Mouse (Mus musculus): ENCODE data around the gene Nectin2. TPM values are rescaled to one million over a fixed set of nuclear protein-coding genes. Genes with fewer than 3 reads are reported as not detected.

Gene Nectin2
- polyA plus RNA-seq, 1 experiment from 2014 or later, result 168 TPM

- POLR2A ChIA-PET, result no interaction called here
- CTCF ChIA-PET, result interaction anchor here (1.5 kb wide), 1 partner anchor 15 kb away, joined by 3 read pairs; no protein-coding TSS in a partner anchor
- DNase-seq (ENCODE audit: low read depth, low spot score), result no peak
Observed at GRCm38 (mm10) chr7:19784764-19785535, 34.7 kb upstream of the Nectin2 start.

GRCm38 (mm10) chr7:19783630-19784029, 33.3 kb upstream of the Nectin2 start:
- ChIA-PET CTCF (interaction anchor here (0.7 to 1.5 kb wide), 2 partner anchors 14 to 70 kb away, joined by 3 read pairs; no protein-coding TSS in a partner anchor), POLR2A (no interaction called here)
- TF ChIP-seq CTCF (IDR thresholded peaks at IDR 0.05), result no peak
- no peak for DNase-seq (ENCODE audit: low read depth, low spot score)
- no peaks in the 10 kb centered on the region for H3K27me3 ChIP-seq
- in situ Hi-C loops (cut with MboI; ENCODE audit: low pct_unique_long_range_greater_than_20kb), result no loop called here
- ATAC-seq, result no peak

More at GRCm38 (mm10) chr7:19784764-19785535, 34.7 kb upstream of the Nectin2 start:
- in situ Hi-C loops (cut with MboI; ENCODE audit: low pct_unique_long_range_greater_than_20kb), result loop anchor here (5.0 kb wide), 1 partner anchor 33 kb away; the partner anchor contains the start of gene Nectin2
- TF ChIP-seq CTCF (IDR thresholded peaks at IDR 0.05), result peak; percentile 66
- no peaks in the 10 kb centered on the region for H3K27me3 ChIP-seq
- ATAC-seq, result no peak

DNA sequence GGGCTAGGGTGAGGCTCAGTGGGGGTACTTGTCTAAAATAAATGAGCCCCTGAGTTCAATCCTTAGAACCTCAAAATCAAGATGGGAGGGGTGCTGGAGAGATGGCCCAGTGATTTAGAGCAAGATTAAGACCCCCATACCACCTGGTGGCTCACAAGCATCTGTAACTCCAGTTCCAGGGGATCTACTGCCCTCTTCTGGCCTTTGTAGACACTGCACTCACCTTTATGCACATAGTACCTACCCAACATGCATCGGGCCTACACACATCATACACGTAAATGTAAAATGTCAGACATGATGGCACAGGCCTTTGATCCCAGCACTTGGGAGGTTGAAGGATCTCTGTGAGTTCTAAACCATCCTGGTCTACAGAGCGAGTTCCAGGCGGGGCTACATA, 32.4 kb upstream of the Nectin2 start:
- POLR2A ChIA-PET, result no interaction called here
- ATAC-seq (no peak), DNase-seq (ENCODE audit: low read depth, low spot score) (no peak)
- CTCF ChIA-PET, result no interaction called here
- in situ Hi-C loops (cut with MboI; ENCODE audit: low pct_unique_long_range_greater_than_20kb), result no loop called here
- peak; percentile 71 for TF ChIP-seq CTCF (IDR thresholded peaks at IDR 0.05)
- no peaks in the 10 kb centered on the region for H3K27me3 ChIP-seq

- POLR2A ChIA-PET, result no interaction called here
- ATAC-seq (no peak), DNase-seq (ENCODE audit: low read depth, low spot score) (no peak)
- CTCF ChIA-PET, result no interaction called here
- in situ Hi-C loops (cut with MboI; ENCODE audit: low pct_unique_long_range_greater_than_20kb), result no loop called here
- TF ChIP-seq CTCF (IDR thresholded peaks at IDR 0.05), result no peak
- no peaks in the 10 kb centered on the region for H3K27me3 ChIP-seq
Observed at GRCm38 (mm10) chr7:19781741-19782140, 31.5 kb upstream of the Nectin2 start.

- no peak for TF ChIP-seq CTCF (IDR thresholded peaks at IDR 0.05)
- no peaks in the 10 kb centered on the region for H3K27me3 ChIP-seq
- in situ Hi-C loops (cut with MboI; ENCODE audit: low pct_unique_long_range_greater_than_20kb), result no loop called here
- no peak for ATAC-seq
- ChIA-PET POLR2A (no interaction called here), CTCF (interaction anchor here (0.6 kb wide), 1 partner anchor 292 kb away, joined by 3 read pairs; no protein-coding TSS in a partner anchor)
- DNase-seq (ENCODE audit: low read depth, low spot score), result no peak
Observed at GRCm38 (mm10) chr7:19779903-19780302, 29.6 kb upstream of the Nectin2 start.

DNA sequence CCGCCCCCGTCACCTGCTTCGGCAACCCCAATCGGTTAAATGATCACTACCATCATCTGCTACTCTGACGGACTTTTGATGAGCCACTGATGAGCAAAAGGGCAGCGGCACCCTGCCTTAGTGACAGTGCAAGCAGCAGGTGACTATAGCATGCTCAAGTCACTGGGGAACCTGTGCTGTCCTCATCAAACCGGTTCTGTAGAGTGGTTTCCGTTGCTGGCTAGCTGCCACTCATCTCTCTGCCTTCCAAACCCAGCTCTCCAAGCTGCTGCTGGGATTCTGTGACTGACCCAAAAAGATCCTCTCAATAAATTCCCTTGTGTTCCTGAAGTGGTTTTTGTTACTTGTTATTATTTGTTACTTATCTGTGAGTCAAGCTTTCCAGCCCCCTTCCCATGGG, 28.4 kb upstream of the Nectin2 start:
- ChIA-PET CTCF (interaction anchor here (1.0 to 1.1 kb wide), 2 partner anchors 11 to 19 kb away, joined by 3 read pairs; no protein-coding TSS in a partner anchor), POLR2A (no interaction called here)
- DNase-seq (ENCODE audit: low read depth, low spot score) (no peak), ATAC-seq (no peak)
- in situ Hi-C loops (cut with MboI; ENCODE audit: low pct_unique_long_range_greater_than_20kb), result no loop called here
- no peak for TF ChIP-seq CTCF (IDR thresholded peaks at IDR 0.05)
- no peaks in the 10 kb centered on the region for H3K27me3 ChIP-seq

DNA sequence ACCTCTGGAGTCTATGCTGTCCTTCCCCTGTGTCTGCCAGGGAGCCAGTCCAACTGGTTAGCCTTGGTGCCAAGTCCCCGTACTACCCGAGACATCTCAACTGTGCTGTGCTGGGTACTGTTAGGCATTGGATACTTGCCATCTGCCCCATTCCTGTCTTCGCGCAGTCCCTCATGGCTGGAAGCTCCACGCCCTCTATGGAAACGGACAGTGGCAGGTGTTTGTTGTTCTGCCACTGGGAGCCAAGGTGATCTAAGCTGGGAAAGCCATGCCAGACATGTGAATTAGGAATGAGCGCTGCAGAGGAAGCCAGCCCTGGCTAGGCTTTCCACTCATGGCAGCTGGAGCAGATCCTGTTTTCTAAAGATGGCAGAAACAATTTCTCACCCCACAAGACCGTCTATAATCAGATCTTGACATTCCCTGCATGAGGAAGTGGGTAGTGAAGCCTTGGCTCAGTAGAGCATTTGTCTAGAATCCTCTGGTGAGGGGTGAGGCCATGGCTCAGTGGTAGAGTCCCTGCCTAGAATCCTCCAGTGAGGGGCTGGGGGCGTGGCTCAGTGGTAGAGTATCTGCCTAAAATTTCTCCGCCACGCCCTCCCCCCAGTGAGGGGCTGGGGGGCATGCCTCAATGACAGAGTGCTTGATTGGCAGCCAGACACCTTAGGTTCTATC, 26.9 kb upstream of the Nectin2 start:
- in situ Hi-C loops (cut with MboI; ENCODE audit: low pct_unique_long_range_greater_than_20kb), result no loop called here
- ChIA-PET POLR2A (no interaction called here), CTCF (no interaction called here)
- no peaks in the 10 kb centered on the region for H3K27me3 ChIP-seq
- no peak for ATAC-seq
- TF ChIP-seq CTCF (IDR thresholded peaks at IDR 0.05), result no peak
- no peak for DNase-seq (ENCODE audit: low read depth, low spot score)

DNA sequence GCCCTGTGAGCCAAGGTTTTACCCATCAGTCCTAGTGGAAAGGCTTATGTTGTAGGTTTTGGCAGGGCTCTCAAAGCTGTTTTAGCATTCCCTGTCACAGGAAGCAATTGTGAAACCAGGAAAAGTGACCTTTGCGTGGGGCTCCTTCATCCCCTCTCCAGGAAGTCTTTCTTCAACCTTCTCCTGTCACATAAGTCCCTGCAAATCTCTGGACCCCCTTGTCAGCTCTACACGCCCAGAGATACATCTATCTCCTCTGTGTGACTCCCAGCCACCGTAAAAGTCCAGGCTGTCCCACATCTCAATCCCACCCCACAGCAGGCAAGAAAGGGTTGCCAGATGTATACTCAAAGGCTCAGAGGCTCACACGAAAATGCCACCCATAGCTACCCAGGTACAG, 21.4 kb upstream of the Nectin2 start:
- ChIA-PET CTCF (no interaction called here), POLR2A (no interaction called here)
- in situ Hi-C loops (cut with MboI; ENCODE audit: low pct_unique_long_range_greater_than_20kb), result no loop called here
- H3K27me3 ChIP-seq, result no peaks in the 10 kb centered on the region
- DNase-seq (ENCODE audit: low read depth, low spot score) (no peak), ATAC-seq (no peak)
- TF ChIP-seq CTCF (IDR thresholded peaks at IDR 0.05), result no peak

- H3K27me3 ChIP-seq, result no peaks in the 10 kb centered on the region
- POLR2A ChIA-PET, result no interaction called here
- TF ChIP-seq CTCF (IDR thresholded peaks at IDR 0.05), result no peak
- in situ Hi-C loops (cut with MboI; ENCODE audit: low pct_unique_long_range_greater_than_20kb), result no loop called here
- ATAC-seq (peak; percentile 24), DNase-seq (ENCODE audit: low read depth, low spot score) (no peak)
- CTCF ChIA-PET, result interaction anchor here (1.5 kb wide), 1 partner anchor 77 kb away, joined by 5 read pairs; no protein-coding TSS in a partner anchor
Observed at GRCm38 (mm10) chr7:19770984-19771391, 20.7 kb upstream of the Nectin2 start, which contains the start of gene Bcam. Gene Bcam (minus strand): TSS chr7:19771016.

DNA sequence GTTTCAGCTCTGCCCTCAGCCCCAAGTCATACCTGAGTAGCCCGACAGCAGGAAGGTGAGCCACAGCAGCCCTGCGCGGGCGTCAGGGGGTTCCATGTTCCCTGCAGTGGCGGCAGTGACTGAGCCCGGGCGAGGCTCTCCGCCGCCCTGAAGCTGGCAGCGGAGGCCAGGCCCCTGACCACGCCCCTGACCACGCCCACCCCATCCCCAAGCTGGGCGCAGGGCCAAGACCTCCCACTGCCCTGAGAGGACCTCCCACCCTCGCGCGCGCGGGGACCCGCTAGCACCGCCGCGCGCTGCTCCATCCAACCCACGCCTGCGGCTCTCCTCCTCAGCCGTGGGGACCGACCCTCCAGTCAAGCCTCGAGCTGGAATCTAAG, 20.1 kb upstream of the Nectin2 start:
- in situ Hi-C loops (cut with MboI; ENCODE audit: low pct_unique_long_range_greater_than_20kb), result no loop called here
- ATAC-seq (peak; percentile 34), DNase-seq (ENCODE audit: low read depth, low spot score) (no peak)
- CTCF ChIA-PET, result interaction anchor here (0.9 to 1.5 kb wide), 2 partner anchors 14 to 78 kb away, joined by 3 to 5 read pairs; no protein-coding TSS in a partner anchor
- no peaks in the 10 kb centered on the region for H3K27me3 ChIP-seq
- TF ChIP-seq CTCF (IDR thresholded peaks at IDR 0.05), result no peak
- POLR2A ChIA-PET, result interaction anchor here (1.3 kb wide), 1 partner anchor 19 kb away, joined by 3 read pairs; no protein-coding TSS in a partner anchor

Measured in Patski (cell line).